Mouse (Mus musculus) MEL (cell line): ENCODE measurements around the gene Ccdc125. TPM values are rescaled to one million over a fixed set of nuclear protein-coding genes. Genes with fewer than 3 reads are reported as not detected.

Experiments
- DNase-seq: peaks from one replicate; pipeline ENCODE4 v3.0.0; 2011; ENCODE audit warnings: low read depth, low spot score
- H3K27ac ChIP-seq: 2 replicates; pipeline ENCODE4 v1.5.1; 2012; ENCODE audit warnings: low read depth, mild to moderate bottlenecking, control low read depth, low read length, moderate library complexity; ENCODE audit not compliant: control insufficient read depth
- H3K27me3 ChIP-seq, 2 experiments: fragments of 150-350 bp in 1 of 2; sonication (generic) in 1 of 2; 2 replicates each; pipeline ENCODE4 v1.6.1; 2012; ENCODE audit warnings: low read length in 2 of 2, mild to moderate bottlenecking in 2 of 2, improper control_type of control experiment in 1 of 2, moderate library complexity in 1 of 2; ENCODE audit not compliant: insufficient read depth in 2 of 2, control insufficient read depth in 1 of 2
- H3K36me3 ChIP-seq, 2 experiments: 2 replicates each; pipeline ENCODE4 v1.6.1; 2012 to 2014; ENCODE audit warnings: low read length in 2 of 2, improper control_type of control experiment in 1 of 2, inconsistent platforms in 1 of 2, mild to moderate bottlenecking in 1 of 2; ENCODE audit not compliant: insufficient read depth in 2 of 2, control insufficient read depth in 1 of 2
- H3K4me1 ChIP-seq, 2 experiments: fragments of 150-350 bp in 1 of 2; sonication (generic) in 1 of 2; 2 replicates each; pipeline ENCODE4 v1.6.1; 2012; ENCODE audit warnings: low read length in 2 of 2, improper control_type of control experiment in 1 of 2, mild to moderate bottlenecking in 1 of 2; ENCODE audit not compliant: insufficient read depth in 2 of 2, control insufficient read depth in 1 of 2
- H3K4me3 ChIP-seq, 2 experiments: fragments of 150-350 bp in 1 of 2; sonication (generic) in 1 of 2; 2 replicates each; pipeline ENCODE4 v1.5.1; 2012; ENCODE audit warnings: low read depth in 2 of 2, low read length in 2 of 2, mild to moderate bottlenecking in 2 of 2, moderate library complexity in 2 of 2, control low read depth in 1 of 2, improper control_type of control experiment in 1 of 2; ENCODE audit not compliant: control insufficient read depth in 1 of 2, insufficient read depth in 1 of 2
- H3K79me2 ChIP-seq: 2 replicates; pipeline ENCODE4 v1.6.1; 2012; ENCODE audit warnings: mild to moderate bottlenecking, low read length, moderate library complexity; ENCODE audit not compliant: control insufficient read depth, poor library complexity, insufficient read depth
- H3K9ac ChIP-seq: 2 replicates; pipeline ENCODE4 v1.6.1; 2012; ENCODE audit warnings: low read depth, mild to moderate bottlenecking, control low read depth, low read length, moderate library complexity; ENCODE audit not compliant: control insufficient read depth, poor library complexity, severe bottlenecking
- H3K9me3 ChIP-seq: fragments of 150-350 bp; sonication (generic); replicated peaks from 2 replicates; pipeline ENCODE4 v1.6.1; 2012; ENCODE audit warnings: mild to moderate bottlenecking, low read length, improper control_type of control experiment, moderate library complexity; ENCODE audit not compliant: insufficient read depth
- BHLHE40 ChIP-seq: IDR thresholded peaks from 2 replicates; pipeline ENCODE4 v1.6.1; 2012; ENCODE audit warnings: low read depth, mild to moderate bottlenecking, inconsistent platforms, low read length, improper control_type of control experiment, borderline replicate concordance
- CHD1 ChIP-seq: IDR thresholded peaks from 2 replicates; pipeline ENCODE4 v1.6.1; 2012; ENCODE audit warnings: low read depth, mild to moderate bottlenecking, inconsistent platforms, low read length, improper control_type of control experiment
- E2F4 ChIP-seq: IDR thresholded peaks from 2 replicates; pipeline ENCODE4 v1.6.1; 2011; ENCODE audit warnings: low read depth, low read length, improper control_type of control experiment, borderline replicate concordance
- ELF1 ChIP-seq: IDR thresholded peaks from 2 replicates; pipeline ENCODE4 v1.6.1; 2014; ENCODE audit warnings: low read depth, mild to moderate bottlenecking, inconsistent platforms, low read length, improper control_type of control experiment, moderate library complexity
- EP300 ChIP-seq, 2 experiments: IDR thresholded peaks; 2 replicates each; pipeline ENCODE4 v1.6.1; 2011; ENCODE audit warnings: improper control_type of control experiment in 2 of 2, low read length in 2 of 2, low read depth in 1 of 2, mild to moderate bottlenecking in 1 of 2
- ETS1 ChIP-seq: IDR thresholded peaks from 2 replicates; pipeline ENCODE4 v1.6.1; 2012; ENCODE audit warnings: low read depth, mild to moderate bottlenecking, inconsistent platforms, low read length, improper control_type of control experiment, moderate library complexity
- GABPA ChIP-seq: IDR thresholded peaks from 2 replicates; pipeline ENCODE4 v1.6.1; 2012; ENCODE audit warnings: low read depth, mild to moderate bottlenecking, inconsistent platforms, low read length, improper control_type of control experiment, moderate library complexity
- GATA1 ChIP-seq: IDR thresholded peaks from 2 replicates; pipeline ENCODE4 v1.6.1; 2011; ENCODE audit warnings: low read depth, low read length, improper control_type of control experiment
- HCFC1 ChIP-seq: IDR thresholded peaks from 2 replicates; pipeline ENCODE4 v1.6.1; 2012; ENCODE audit warnings: low read depth, mild to moderate bottlenecking, inconsistent platforms, low read length, improper control_type of control experiment, moderate library complexity
- MAFK ChIP-seq: IDR thresholded peaks from 2 replicates; pipeline ENCODE4 v1.6.1; 2011; ENCODE audit warnings: low read depth, mild to moderate bottlenecking, low read length, improper control_type of control experiment, borderline replicate concordance
- MEF2A ChIP-seq: IDR thresholded peaks from 2 replicates; pipeline ENCODE4 v1.6.1; 2014; ENCODE audit warnings: low read depth, mild to moderate bottlenecking, inconsistent platforms, low read length, improper control_type of control experiment; ENCODE audit not compliant: poor library complexity, insufficient replicate concordance, severe bottlenecking; ENCODE audit errors: extremely low read depth
- MXI1 ChIP-seq: IDR thresholded peaks from 2 replicates; pipeline ENCODE4 v1.6.1; 2011; ENCODE audit warnings: mild to moderate bottlenecking, low read depth, low read length, improper control_type of control experiment
- MYC ChIP-seq: IDR thresholded peaks from 2 replicates; pipeline ENCODE4 v1.6.1; 2011; ENCODE audit warnings: low read depth, mild to moderate bottlenecking, low read length, improper control_type of control experiment, moderate library complexity
- NRF1 ChIP-seq: IDR thresholded peaks from 2 replicates; pipeline ENCODE4 v1.6.1; 2014; ENCODE audit warnings: low read depth, mild to moderate bottlenecking, inconsistent platforms, low read length, improper control_type of control experiment, moderate library complexity; ENCODE audit not compliant: poor library complexity, insufficient read depth, severe bottlenecking
- POLR2A ChIP-seq, 2 experiments: IDR thresholded peaks; 2 replicates each; pipeline ENCODE4 v1.6.1; 2011 to 2012; ENCODE audit warnings: low read length in 2 of 2, mild to moderate bottlenecking in 2 of 2, control low read depth in 1 of 2, improper control_type of control experiment in 1 of 2, low read depth in 1 of 2, moderate library complexity in 1 of 2; ENCODE audit not compliant: control insufficient read depth in 1 of 2, insufficient read depth in 1 of 2, poor library complexity in 1 of 2
- POLR2AphosphoS2 ChIP-seq: IDR thresholded peaks from 2 replicates; pipeline ENCODE4 v1.6.1; 2011; ENCODE audit warnings: low read length, improper control_type of control experiment
- POLR2AphosphoS5 ChIP-seq: IDR thresholded peaks from 2 replicates; pipeline ENCODE4 v1.6.1; 2012; ENCODE audit warnings: low read depth, borderline replicate concordance, mild to moderate bottlenecking, inconsistent platforms, low read length, moderate library complexity, mixed read lengths
- RAD21 ChIP-seq: IDR thresholded peaks from 2 replicates; pipeline ENCODE4 v1.6.1; 2011; ENCODE audit warnings: mild to moderate bottlenecking, low read depth, low read length, improper control_type of control experiment
- RCOR1 ChIP-seq: IDR thresholded peaks from 2 replicates; pipeline ENCODE4 v1.6.1; 2012; ENCODE audit warnings: low read depth, mild to moderate bottlenecking, inconsistent platforms, low read length, improper control_type of control experiment
- SIN3A ChIP-seq: IDR thresholded peaks from 2 replicates; pipeline ENCODE4 v1.6.1; 2012; ENCODE audit warnings: low read length, improper control_type of control experiment, inconsistent platforms
- TAL1 ChIP-seq: IDR thresholded peaks from 2 replicates; pipeline ENCODE4 v1.6.1; 2012; ENCODE audit warnings: mild to moderate bottlenecking, inconsistent platforms, low read length, moderate library complexity, mixed read lengths
- TCF12 ChIP-seq: IDR thresholded peaks from 2 replicates; pipeline ENCODE4 v1.6.1; 2014; ENCODE audit warnings: low read depth, mild to moderate bottlenecking, inconsistent platforms, low read length, improper control_type of control experiment, moderate library complexity
- ZC3H11A ChIP-seq: IDR thresholded peaks from 2 replicates; pipeline ENCODE4 v1.6.1; 2012; ENCODE audit warnings: low read depth, mild to moderate bottlenecking, inconsistent platforms, low read length, improper control_type of control experiment
- ZMIZ1 ChIP-seq: IDR thresholded peaks from 2 replicates; pipeline ENCODE4 v1.6.1; 2012; ENCODE audit warnings: low read depth, mild to moderate bottlenecking, inconsistent platforms, low read length, improper control_type of control experiment, moderate library complexity
- ZNF384 ChIP-seq: IDR thresholded peaks from 2 replicates; pipeline ENCODE4 v1.6.1; 2012; ENCODE audit warnings: low read depth, mild to moderate bottlenecking, inconsistent platforms, low read length, improper control_type of control experiment
- polyA plus RNA-seq, 2 experiments: library from polyadenylated mRNA; stranded (reverse) in 1 of 2; unstranded in 1 of 2; fragments of >175 nt in 1 of 2; fragments of >200 nt in 1 of 2; gene quantifications; 2 replicates each; pipeline versions ENCODE4 v1.2.1 to v1.2.4; 2012; ENCODE audit warnings: low replicate concordance in 2 of 2, low read depth in 1 of 2; ENCODE audit not compliant: insufficient read length in 2 of 2, insufficient read depth in 1 of 2, missing spikeins in 1 of 2
- total RNA-seq: library from RNA; depleted of rRNA; stranded (reverse); fragments of 300-350 nt; gene quantifications from 2 replicates; pipeline ENCODE4 v1.2.3, GENCODE M21; 2012

Gene Ccdc125
- total and polyA plus RNA-seq, 3 experiments: 0.29 TPM; not detected in 2

DNA sequence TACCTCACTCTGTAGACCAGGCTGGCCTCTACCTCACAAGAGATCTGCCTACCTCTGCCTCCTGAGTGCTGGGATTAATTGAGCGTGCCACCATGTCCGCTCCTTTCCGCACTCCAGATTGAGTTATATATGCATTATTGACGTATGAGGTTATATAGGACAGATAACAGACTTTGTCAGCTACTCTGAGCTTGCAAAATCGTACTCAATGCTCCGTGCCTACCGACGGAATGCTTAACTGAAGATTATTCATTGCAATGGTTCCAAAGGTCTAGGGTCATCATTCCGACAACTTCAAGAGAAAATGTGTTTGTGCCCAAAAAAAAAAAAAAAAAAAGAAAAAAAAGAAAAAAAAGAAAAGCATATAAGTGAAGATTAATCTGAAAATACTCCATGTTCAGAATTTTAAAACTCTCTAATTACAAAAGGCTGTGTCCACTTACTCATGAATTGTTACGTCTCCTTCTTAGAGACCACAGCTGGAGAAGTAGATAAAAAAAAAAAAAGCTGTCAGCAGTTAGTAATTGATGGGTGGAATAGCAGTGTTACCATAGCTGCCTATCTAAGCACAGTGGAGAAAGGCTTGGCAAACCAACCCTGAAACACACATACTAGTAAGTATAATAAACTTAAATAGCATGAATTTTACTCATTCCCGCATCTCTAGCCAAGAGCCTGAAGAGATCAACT lies 74.0 kb downstream of the Ccdc125 start:
- no peak for DNase-seq
- Histone ChIP-seq H3K79me2 (peaks cover 17% of the 10 kb centered on the region), H3K27me3 (no peaks in the 10 kb centered on the region), H3K27ac (peak overlapping the region; percentile 77), H3K9ac (peak overlapping the region; percentile 79), H3K4me3 (peak overlapping the region; percentile 72 to 80), H3K4me1 (peaks cover 2 to 22% of the 10 kb centered on the region in 2 experiments; a peak in 3 of 4 replicates), H3K36me3 (peaks cover 0 to 20% of the 10 kb centered on the region in 2 experiments; a peak in 2 of 4 replicates), H3K9me3 (no peaks in the 10 kb centered on the region)
- TF ChIP-seq HCFC1: peak; percentile 48; the same call in 1 of the 2 replicates
- peak; percentile 23; the same call in 1 of the 2 replicates for TF ChIP-seq MYC
- TF ChIP-seq ETS1: peak; percentile 92
- no peak for TF ChIP-seq BHLHE40
- peak; percentile 98 for TF ChIP-seq ZNF384
- no peak for TF ChIP-seq E2F4
- TF ChIP-seq RCOR1: peak; percentile 39; the same call in 1 of the 2 replicates
- TF ChIP-seq TAL1: peak; percentile 78
- TF ChIP-seq TCF12: peak; percentile 64
- no peak for TF ChIP-seq GABPA
- peak; percentile 71; the same call in 1 of the 2 replicates for TF ChIP-seq SIN3A
- no peak for TF ChIP-seq ZMIZ1
- TF ChIP-seq EP300 (IDR thresholded peaks at IDR 0.05; ENCODE audit: low read depth in 1 of 2, low read length in 2 of 2): peak; percentile 59 to 73
- no peak for TF ChIP-seq ZC3H11A
- TF ChIP-seq POLR2A (IDR thresholded peaks at IDR 0.05; ENCODE audit: control insufficient read depth in 1 of 2, insufficient read depth in 1 of 2, low read depth in 1 of 2, low read length in 2 of 2, poor library complexity in 1 of 2): no peak
- peak; percentile 75 for TF ChIP-seq GATA1

GRCm38 (mm10) chr13:100744036-100744744 lies 74.7 kb downstream of the Ccdc125 start, which contains the start of gene Mrps36:
Gene Mrps36, minus strand, starts transcription at chr13:100744659.
- Histone ChIP-seq H3K36me3 (peaks cover 0 to 22% of the 10 kb centered on the region in 2 experiments; a peak in 2 of 4 replicates), H3K4me3 (peak within 1 kb of the TSS; percentile 72 to 80), H3K4me1 (peaks cover 2 to 25% of the 10 kb centered on the region in 2 experiments; a peak in 3 of 4 replicates), H3K27ac (peak within 1 kb of the TSS; percentile 77), H3K27me3 (no peaks in the 10 kb centered on the region), H3K79me2 (peaks cover 17% of the 10 kb centered on the region), H3K9ac (peak within 1 kb of the TSS; percentile 79), H3K9me3 (no peaks in the 10 kb centered on the region)
- DNase-seq: peak; percentile 97
- 0 out of 2 replicates have a peak, but pooled peaks have one; percentile 37 for TF ChIP-seq HCFC1
- no peak for TF ChIP-seq POLR2AphosphoS2
- no peak for TF ChIP-seq POLR2AphosphoS5
- peak; percentile 31 to 66; a peak in 1 of 4 replicates for TF ChIP-seq POLR2A (IDR thresholded peaks at IDR 0.05; ENCODE audit: control insufficient read depth in 1 of 2, insufficient read depth in 1 of 2, low read depth in 1 of 2, low read length in 2 of 2, poor library complexity in 1 of 2)
- peak; percentile 60; the same call in 1 of the 2 replicates for TF ChIP-seq MXI1
- no peak for TF ChIP-seq RCOR1
- TF ChIP-seq ZNF384: no peak
- TF ChIP-seq NRF1: peak; percentile 37; the same call in 1 of the 2 replicates
- peak; percentile 27; the same call in 1 of the 2 replicates for TF ChIP-seq ELF1
- TF ChIP-seq ZC3H11A: no peak
- no peak for TF ChIP-seq MEF2A
- no peak for TF ChIP-seq CHD1
- no peak for TF ChIP-seq MYC
- TF ChIP-seq EP300 (IDR thresholded peaks at IDR 0.05; ENCODE audit: low read depth in 1 of 2, low read length in 2 of 2): no peak; a peak in 1 of 4 replicates
- no peak for TF ChIP-seq RAD21
- no peak for TF ChIP-seq GABPA
- TF ChIP-seq ETS1: no peak
- TF ChIP-seq TAL1: peak; percentile 60; the same call in 1 of the 2 replicates
- no peak; the same call in 1 of the 2 replicates for TF ChIP-seq E2F4
- TF ChIP-seq MAFK: no peak
